Mouse (Mus musculus) small intestine, adult 2 months (tissue): ENCODE results near the gene Opa1.

ENCODE experiments used
- CTCF ChIP-seq: fragments of 200-500 bp; IDR thresholded peaks from 2 replicates; pipeline ENCODE4 v1.5.1; 2012; ENCODE audit warnings: low read depth, mild to moderate bottlenecking, control low read depth, inconsistent platforms, low read length, moderate library complexity, mixed read lengths; ENCODE audit not compliant: insufficient replicate concordance, insufficient read length; ENCODE audit errors: extremely low read depth
- POLR2A ChIP-seq: fragments of 200-500 bp; IDR thresholded peaks from 2 replicates; pipeline ENCODE4 v1.6.1; 2012; ENCODE audit warnings: low read depth, mild to moderate bottlenecking, control low read depth, inconsistent platforms, low read length, moderate library complexity

DNA sequence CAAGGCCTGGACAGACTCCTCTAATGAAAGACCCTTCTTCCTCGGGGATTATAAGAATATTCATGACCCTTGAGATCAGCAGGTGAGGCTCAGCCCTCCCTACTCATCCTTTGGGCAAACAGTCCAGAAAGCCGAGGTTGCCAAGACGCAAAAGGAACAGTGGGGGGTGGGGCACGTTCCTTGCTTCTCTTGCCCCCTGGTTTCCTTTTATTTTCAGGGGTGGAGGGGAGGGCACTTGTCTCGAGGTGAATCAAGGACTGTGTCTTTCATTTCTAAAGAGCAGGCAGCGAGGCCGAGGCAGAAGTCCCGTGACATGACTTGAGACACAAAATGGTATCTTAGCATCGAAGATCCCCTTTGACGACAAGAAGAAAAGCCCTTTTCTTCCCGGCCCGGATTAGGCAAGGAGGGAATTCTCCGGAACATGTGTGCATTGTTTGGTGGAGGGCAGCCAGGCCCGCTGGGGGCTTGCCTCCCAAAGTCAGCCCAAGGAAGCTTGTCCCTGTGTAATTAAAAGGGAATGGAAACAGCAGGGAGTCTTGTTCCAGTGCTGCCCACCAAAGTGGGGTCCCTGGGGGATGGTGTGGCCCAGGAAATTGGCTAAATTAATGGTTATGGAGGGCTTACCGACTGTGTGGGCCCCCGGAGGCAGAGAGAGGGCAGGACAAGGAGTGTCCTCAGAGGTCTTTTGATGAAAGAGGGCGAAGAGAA, 88.0 kb downstream of the Opa1 start:
- TF ChIP-seq CTCF (no peak), POLR2A (no peak)
